Mouse (Mus musculus) frontal cortex, postnatal 10 days (tissue): ENCODE measurements at regions not wholly inside any gene's neighbourhood (a gene's known extent, or its start where the extent isn't known, plus 50 kb on each side); places are given as distances from the start of the nearest gene placed in this dataset.
A peak's percentile ranks its signal among the peaks of the same experiment; 100 is the strongest.

ENCODE experiments used
- DNase-seq, 2 experiments: peaks; one replicate each; pipeline ENCODE4 v3.0.0; 2022; ENCODE audit warnings: low spot score in 2 of 2, mixed read lengths in 1 of 2

GRCm38 (mm10) chr12:39729255-39729654 lies 308.6 kb downstream of the Arl4a start:
- DNase-seq, result no peak

GRCm38 (mm10) chr12:39724172-39724571 lies 313.7 kb downstream of the Arl4a start:
- no peak for DNase-seq

GRCm38 (mm10) chr12:39715120-39715519 lies 322.7 kb downstream of the Arl4a start:
- DNase-seq, result no peak

GRCm38 (mm10) chr12:39714169-39714794 lies 323.5 kb downstream of the Arl4a start:
- DNase-seq, result no peak

- DNase-seq, result no peak
Observed at GRCm38 (mm10) chr12:39711807-39712206, 326.0 kb downstream of the Arl4a start.

GRCm38 (mm10) chr12:39709850-39710249 lies 328.0 kb downstream of the Arl4a start:
- no peak for DNase-seq

GRCm38 (mm10) chr12:39697182-39697581 lies 340.6 kb downstream of the Arl4a start:
- DNase-seq, result no peak

- DNase-seq, result no peak
Observed at GRCm38 (mm10) chr12:39695322-39695721, 342.5 kb downstream of the Arl4a start.

GRCm38 (mm10) chr12:39692043-39692442 lies 345.8 kb downstream of the Arl4a start:
- DNase-seq, result no peak

- no peak for DNase-seq
Observed at GRCm38 (mm10) chr12:39685399-39685798, 352.4 kb downstream of the Arl4a start.

- DNase-seq, result no peak
Observed at GRCm38 (mm10) chr12:39682121-39682520, 355.7 kb downstream of the Arl4a start.

- no peak for DNase-seq
Observed at GRCm38 (mm10) chr12:39675608-39676007, 362.2 kb downstream of the Arl4a start.

GRCm38 (mm10) chr12:39667701-39668100 lies 370.1 kb downstream of the Arl4a start:
- DNase-seq, result no peak

GRCm38 (mm10) chr12:39665448-39665847 lies 372.4 kb downstream of the Arl4a start:
- DNase-seq, result peak in 1 of 2 experiments; percentile 38

GRCm38 (mm10) chr12:39660420-39660819 lies 377.4 kb downstream of the Arl4a start:
- DNase-seq, result no peak

GRCm38 (mm10) chr12:39656606-39657005 lies 381.2 kb downstream of the Arl4a start:
- DNase-seq, result no peak

GRCm38 (mm10) chr12:39648952-39649351 lies 388.9 kb downstream of the Arl4a start:
- no peak for DNase-seq

GRCm38 (mm10) chr12:39646556-39646955 lies 391.3 kb downstream of the Arl4a start:
- DNase-seq, result no peak

- DNase-seq, result no peak
Observed at GRCm38 (mm10) chr12:39645581-39645980, 392.2 kb downstream of the Arl4a start.

GRCm38 (mm10) chr12:39639246-39639645 lies 398.6 kb downstream of the Arl4a start:
- no peak for DNase-seq

- DNase-seq, result no peak
Observed at GRCm38 (mm10) chr12:39634337-39634736, 403.5 kb downstream of the Arl4a start.

GRCm38 (mm10) chr12:39621266-39621665 lies 416.6 kb downstream of the Arl4a start:
- no peak for DNase-seq

- no peak for DNase-seq
Observed at GRCm38 (mm10) chr12:39605289-39605688, 432.5 kb downstream of the Arl4a start.

- no peak for DNase-seq
Observed at GRCm38 (mm10) chr12:39604723-39605122, 433.1 kb downstream of the Arl4a start.
